Mouse (Mus musculus) lung, postnatal 14 days (tissue): ENCODE data around the gene Sipa1l2.
"Not testable (repeated sequence)": the region's sequence is repeated elsewhere in the genome, so short reads cannot be mapped to it uniquely, and the experiment has no call there.

Experiments
- DNase-seq: peaks from one replicate; pipeline ENCODE4 v3.0.0; 2021

Sipa1l2 gene

GRCm38 (mm10) chr8:125447543-125447942, 122.1 kb downstream of the Sipa1l2 start:
- DNase-seq: no peak

- DNase-seq: no peak
Measured at GRCm38 (mm10) chr8:125446236-125446635, 123.4 kb downstream of the Sipa1l2 start.

GRCm38 (mm10) chr8:125445225-125445609, 124.4 kb downstream of the Sipa1l2 start:
- DNase-seq: peak; percentile 70

- DNase-seq: no peak
Measured at GRCm38 (mm10) chr8:125444457-125445224, 125.0 kb downstream of the Sipa1l2 start.

GRCm38 (mm10) chr8:125435320-125436100, 134.1 kb downstream of the Sipa1l2 start:
- no peak for DNase-seq

- no peak for DNase-seq
Measured at GRCm38 (mm10) chr8:125434151-125434550, 135.5 kb downstream of the Sipa1l2 start.

- DNase-seq: no peak
Measured at GRCm38 (mm10) chr8:125431321-125431720, 138.3 kb downstream of the Sipa1l2 start.

GRCm38 (mm10) chr8:125430796-125431195, 138.8 kb downstream of the Sipa1l2 start:
- DNase-seq: no peak

- no peak for DNase-seq
Measured at GRCm38 (mm10) chr8:125428979-125429690, 140.5 kb downstream of the Sipa1l2 start.

GRCm38 (mm10) chr8:125423861-125424260, 145.7 kb downstream of the Sipa1l2 start:
- no peak for DNase-seq

GRCm38 (mm10) chr8:125419202-125419830, 150.3 kb downstream of the Sipa1l2 start:
- DNase-seq: no peak

- peak; percentile 68 for DNase-seq
Measured at GRCm38 (mm10) chr8:125416146-125416545, 153.5 kb downstream of the Sipa1l2 start.

GRCm38 (mm10) chr8:125414651-125415050, 155.0 kb downstream of the Sipa1l2 start:
- DNase-seq: no peak

- DNase-seq: no peak
Measured at GRCm38 (mm10) chr8:125413001-125413909, 156.4 kb downstream of the Sipa1l2 start.

- DNase-seq: no peak
Measured at GRCm38 (mm10) chr8:125410646-125411045, 159.0 kb downstream of the Sipa1l2 start.

GRCm38 (mm10) chr8:125407672-125408071, 161.9 kb downstream of the Sipa1l2 start:
- DNase-seq: no peak

- no peak for DNase-seq
Measured at GRCm38 (mm10) chr8:125406453-125406852, 163.2 kb downstream of the Sipa1l2 start.

- no peak for DNase-seq
Measured at GRCm38 (mm10) chr8:125401350-125401749, 168.3 kb downstream of the Sipa1l2 start.

- no peak for DNase-seq
Measured at GRCm38 (mm10) chr8:125397981-125398380, 171.6 kb downstream of the Sipa1l2 start.

GRCm38 (mm10) chr8:125395682-125396081, 173.9 kb downstream of the Sipa1l2 start:
- not testable (repeated sequence) for DNase-seq

- no peak for DNase-seq
Measured at GRCm38 (mm10) chr8:125395032-125395431, 174.6 kb downstream of the Sipa1l2 start.

GRCm38 (mm10) chr8:125391685-125392084, 177.9 kb downstream of the Sipa1l2 start:
- DNase-seq: no peak
